Mouse (Mus musculus): ENCODE results near the gene Pcdh9.

- TF ChIP-seq CTCF (IDR thresholded peaks at IDR 0.05; ENCODE audit: extremely low read depth, insufficient read length, insufficient replicate concordance, low read depth, low read length) (no peak), POLR2A (IDR thresholded peaks at IDR 0.05; ENCODE audit: low read depth, low read length) (no peak)
These were observed 543.4 kb downstream of the Pcdh9 start for GRCm38 (mm10) chr14:93347031-93347430.

All from small intestine, adult 2 months (tissue).